Mouse (Mus musculus): Measurements from ENCODE around the gene Mycbp. TPM values are rescaled to one million over a fixed set of nuclear protein-coding genes. Genes with fewer than 3 reads are reported as not detected.
A peak's percentile ranks its signal among the peaks of the same experiment; 100 is the strongest.

The Mycbp gene
- 10 to 100 TPM; 24.1 to 24.4 TPM for total RNA-seq (2021)
- polyA plus RNA-seq (2012; rRNA removed): 15.3 and 27.8 TPM in 2 replicates
- long read RNA-seq, transcript Mycbp-201 (5 exons, 1,685 nt): major isoform, 14 of 17 reads
- long read RNA-seq, partial matches to known transcripts: 0 of 17 reads
- long read RNA-seq, other reads (novel, unspliced or antisense): 0 of 17 reads

- peaks cover 2% of the 10 kb centered on the region for H3K36me3 ChIP-seq (ENCODE audit: control insufficient read depth, insufficient read depth, low read length)
- no peaks in the 10 kb centered on the region; the same call in 1 of the 2 replicates for H3K4me1 ChIP-seq (ENCODE audit: control insufficient read depth, insufficient read depth, low read length)
- no peak for TF ChIP-seq CTCF (IDR thresholded peaks at IDR 0.05)
- peak; percentile 81; the same call in 1 of the 2 replicates for TF ChIP-seq EP300 (IDR thresholded peaks at IDR 0.05; ENCODE audit: insufficient read depth, low read depth, low read length)
- peak; percentile 86 for TF ChIP-seq POLR2A (IDR thresholded peaks at IDR 0.05; ENCODE audit: insufficient read depth, low read depth, low read length)
- H3K27me3 ChIP-seq (ENCODE audit: control insufficient read depth, insufficient read depth, low read length): no peaks in the 10 kb centered on the region
- WGBS: under 1% methylated on average over 49 of the region's 49 CpGs
- H3K9ac ChIP-seq (ENCODE audit: low read depth, low read length): peak within 1 kb of the TSS; percentile 84
- peaks cover 3% of the 10 kb centered on the region; the same call in 1 of the 2 replicates for H3K79me2 ChIP-seq (replicated peaks; ENCODE audit: control insufficient read depth, insufficient read depth, low read length)
- peak within 1 kb of the TSS; percentile 78 for H3K4me3 ChIP-seq
- peak within 1 kb of the TSS; percentile 75 for H3K27ac ChIP-seq
- DNase-seq: peak; percentile 100
- intact Hi-C loops (cut with DNase I): loop anchor here (1.0 to 2.0 kb wide), 2 partner anchors 13 to 154 kb away; partner anchors contain the start of genes Akirin1 and Rragc
These were observed at the start of gene Mycbp for GRCm38 (mm10) chr4:123904333-123905125. Mycbp (plus strand) TSS chr4:123904832.

GRCm38 (mm10) chr4:123856888-123857287 lies 47.7 kb upstream of the Mycbp start:
- no peaks in the 10 kb centered on the region for H3K36me3 ChIP-seq (ENCODE audit: control insufficient read depth, insufficient read depth, low read length)
- no peak overlapping the region for H3K27ac ChIP-seq
- TF ChIP-seq EP300 (IDR thresholded peaks at IDR 0.05; ENCODE audit: insufficient read depth, low read depth, low read length) (no peak), CTCF (IDR thresholded peaks at IDR 0.05) (no peak), POLR2A (IDR thresholded peaks at IDR 0.05; ENCODE audit: insufficient read depth, low read depth, low read length) (no peak)
- WGBS: 63% methylated on average over 4 of the region's 4 CpGs
- intact Hi-C loops (cut with DNase I): no loop called here
- H3K4me1 ChIP-seq (ENCODE audit: control insufficient read depth, insufficient read depth, low read length): no peaks in the 10 kb centered on the region
- H3K9ac ChIP-seq (ENCODE audit: low read depth, low read length): no peak overlapping the region
- DNase-seq: no peak
- H3K79me2 ChIP-seq (replicated peaks; ENCODE audit: control insufficient read depth, insufficient read depth, low read length): no peaks in the 10 kb centered on the region
- H3K4me3 ChIP-seq: no peak overlapping the region
- no peaks in the 10 kb centered on the region for H3K27me3 ChIP-seq (ENCODE audit: control insufficient read depth, insufficient read depth, low read length)

GRCm38 (mm10) chr4:123858090-123858489 lies 46.5 kb upstream of the Mycbp start:
- H3K36me3 ChIP-seq (ENCODE audit: control insufficient read depth, insufficient read depth, low read length): no peaks in the 10 kb centered on the region
- TF ChIP-seq CTCF (IDR thresholded peaks at IDR 0.05) (no peak), POLR2A (IDR thresholded peaks at IDR 0.05; ENCODE audit: insufficient read depth, low read depth, low read length) (no peak), EP300 (IDR thresholded peaks at IDR 0.05; ENCODE audit: insufficient read depth, low read depth, low read length) (no peak)
- no peaks in the 10 kb centered on the region for H3K27me3 ChIP-seq (ENCODE audit: control insufficient read depth, insufficient read depth, low read length)
- no peaks in the 10 kb centered on the region for H3K4me1 ChIP-seq (ENCODE audit: control insufficient read depth, insufficient read depth, low read length)
- no peak overlapping the region for H3K9ac ChIP-seq (ENCODE audit: low read depth, low read length)
- DNase-seq: no peak
- H3K79me2 ChIP-seq (replicated peaks; ENCODE audit: control insufficient read depth, insufficient read depth, low read length): no peaks in the 10 kb centered on the region
- no peak overlapping the region for H3K27ac ChIP-seq
- H3K4me3 ChIP-seq: no peak overlapping the region
- intact Hi-C loops (cut with DNase I): no loop called here
- 75% methylated on average over 7 of the region's 7 CpGs for WGBS

- no peak for TF ChIP-seq CTCF (IDR thresholded peaks at IDR 0.05)
- intact Hi-C loops (cut with DNase I): no loop called here
- 75% methylated on average over 3 of the region's 3 CpGs for WGBS
These were observed 45.3 kb upstream of the Mycbp start, which contains the start of gene 4933427I04Rik for GRCm38 (mm10) chr4:123859379-123859778. 4933427I04Rik (plus strand) TSS chr4:123859679.

GRCm38 (mm10) chr4:123859803-123860202 lies 44.8 kb upstream of the Mycbp start:
- no peak overlapping the region for H3K27ac ChIP-seq
- H3K27me3 ChIP-seq (ENCODE audit: control insufficient read depth, insufficient read depth, low read length): no peaks in the 10 kb centered on the region
- H3K9ac ChIP-seq (ENCODE audit: low read depth, low read length): no peak overlapping the region
- H3K4me1 ChIP-seq (ENCODE audit: control insufficient read depth, insufficient read depth, low read length): no peaks in the 10 kb centered on the region
- intact Hi-C loops (cut with DNase I): no loop called here
- H3K4me3 ChIP-seq: no peak overlapping the region
- H3K79me2 ChIP-seq (replicated peaks; ENCODE audit: control insufficient read depth, insufficient read depth, low read length): no peaks in the 10 kb centered on the region
- no peak for TF ChIP-seq POLR2A (IDR thresholded peaks at IDR 0.05; ENCODE audit: insufficient read depth, low read depth, low read length)
- TF ChIP-seq EP300 (IDR thresholded peaks at IDR 0.05; ENCODE audit: insufficient read depth, low read depth, low read length): no peak
- no peak for TF ChIP-seq CTCF (IDR thresholded peaks at IDR 0.05)
- no peaks in the 10 kb centered on the region for H3K36me3 ChIP-seq (ENCODE audit: control insufficient read depth, insufficient read depth, low read length)
- no peak for DNase-seq
- WGBS: 48% methylated on average over 2 of the region's 2 CpGs

More at GRCm38 (mm10) chr4:123859379-123859778, 45.3 kb upstream of the Mycbp start, which contains the start of gene 4933427I04Rik:
- H3K9ac ChIP-seq (ENCODE audit: low read depth, low read length): no peak within 1 kb of the TSS
- H3K27ac ChIP-seq: no peak within 1 kb of the TSS
- DNase-seq: no peak
- H3K4me1 ChIP-seq (ENCODE audit: control insufficient read depth, insufficient read depth, low read length): no peaks in the 10 kb centered on the region
- H3K27me3 ChIP-seq (ENCODE audit: control insufficient read depth, insufficient read depth, low read length): no peaks in the 10 kb centered on the region
- no peaks in the 10 kb centered on the region for H3K79me2 ChIP-seq (replicated peaks; ENCODE audit: control insufficient read depth, insufficient read depth, low read length)
- no peak within 1 kb of the TSS for H3K4me3 ChIP-seq
- no peaks in the 10 kb centered on the region for H3K36me3 ChIP-seq (ENCODE audit: control insufficient read depth, insufficient read depth, low read length)

GRCm38 (mm10) chr4:123860621-123861020 lies 44.0 kb upstream of the Mycbp start:
- 78% methylated on average over 5 of the region's 5 CpGs for WGBS
- TF ChIP-seq POLR2A (IDR thresholded peaks at IDR 0.05; ENCODE audit: insufficient read depth, low read depth, low read length) (no peak), EP300 (IDR thresholded peaks at IDR 0.05; ENCODE audit: insufficient read depth, low read depth, low read length) (no peak), CTCF (IDR thresholded peaks at IDR 0.05) (no peak)
- Histone ChIP-seq H3K4me1 (ENCODE audit: control insufficient read depth, insufficient read depth, low read length) (no peaks in the 10 kb centered on the region), H3K27ac (no peak overlapping the region), H3K79me2 (replicated peaks; ENCODE audit: control insufficient read depth, insufficient read depth, low read length) (no peaks in the 10 kb centered on the region), H3K27me3 (ENCODE audit: control insufficient read depth, insufficient read depth, low read length) (no peaks in the 10 kb centered on the region), H3K4me3 (no peak overlapping the region), H3K9ac (ENCODE audit: low read depth, low read length) (no peak overlapping the region), H3K36me3 (ENCODE audit: control insufficient read depth, insufficient read depth, low read length) (no peaks in the 10 kb centered on the region)
- intact Hi-C loops (cut with DNase I): no loop called here
- DNase-seq: no peak
